Mouse (Mus musculus): ENCODE measurements around the gene Trim8. TPM values are rescaled to one million over a fixed set of nuclear protein-coding genes. Genes with fewer than 3 reads are reported as not detected.

Gene Trim8
- polyA plus RNA-seq, 1 experiment: not detected

- no peak overlapping the region for H3K4me3 ChIP-seq (ENCODE audit: insufficient read depth, low read depth, low read length)
- TF ChIP-seq POLR2A (IDR thresholded peaks at IDR 0.05; ENCODE audit: insufficient read depth, low read depth, low read length) (no peak), CTCF (IDR thresholded peaks at IDR 0.05; ENCODE audit: insufficient read depth, low read depth, low read length) (no peak)
- peak overlapping the region; percentile 71; the same call in 1 of the 2 replicates for H3K27ac ChIP-seq (ENCODE audit: insufficient read depth, low read depth, low read length)
- 39% methylated on average over 15 of the region's 15 CpGs for WGBS
- H3K4me1 ChIP-seq (ENCODE audit: control insufficient read depth, insufficient read depth, low read length): peaks cover 50% of the 10 kb centered on the region
Measured at GRCm38 (mm10) chr19:46483701-46484328, 17.7 kb upstream of the Trim8 start.

- WGBS: 40% methylated on average over 5 of the region's 5 CpGs
- H3K4me3 ChIP-seq (ENCODE audit: insufficient read depth, low read depth, low read length): no peak overlapping the region
- peak overlapping the region; percentile 71 for H3K27ac ChIP-seq (ENCODE audit: insufficient read depth, low read depth, low read length)
- H3K4me1 ChIP-seq (ENCODE audit: control insufficient read depth, insufficient read depth, low read length): peaks cover 43% of the 10 kb centered on the region
- TF ChIP-seq POLR2A (IDR thresholded peaks at IDR 0.05; ENCODE audit: insufficient read depth, low read depth, low read length) (no peak), CTCF (IDR thresholded peaks at IDR 0.05; ENCODE audit: insufficient read depth, low read depth, low read length) (no peak)
Measured at GRCm38 (mm10) chr19:46484518-46484917, 17.0 kb upstream of the Trim8 start.

GRCm38 (mm10) chr19:46485847-46486246, 15.7 kb upstream of the Trim8 start:
- H3K4me1 ChIP-seq (ENCODE audit: control insufficient read depth, insufficient read depth, low read length): peaks cover 42% of the 10 kb centered on the region
- H3K4me3 ChIP-seq (ENCODE audit: insufficient read depth, low read depth, low read length): no peak overlapping the region
- WGBS: 81% methylated on average over 9 of the region's 9 CpGs
- no peak overlapping the region for H3K27ac ChIP-seq (ENCODE audit: insufficient read depth, low read depth, low read length)
- no peak for TF ChIP-seq POLR2A (IDR thresholded peaks at IDR 0.05; ENCODE audit: insufficient read depth, low read depth, low read length)
- no peak for TF ChIP-seq CTCF (IDR thresholded peaks at IDR 0.05; ENCODE audit: insufficient read depth, low read depth, low read length)

- TF ChIP-seq POLR2A (IDR thresholded peaks at IDR 0.05; ENCODE audit: insufficient read depth, low read depth, low read length) (no peak), CTCF (IDR thresholded peaks at IDR 0.05; ENCODE audit: insufficient read depth, low read depth, low read length) (no peak)
- WGBS: 74% methylated on average over 2 of the region's 2 CpGs
- Histone ChIP-seq H3K4me3 (ENCODE audit: insufficient read depth, low read depth, low read length) (no peak overlapping the region), H3K4me1 (ENCODE audit: control insufficient read depth, insufficient read depth, low read length) (peaks cover 42% of the 10 kb centered on the region), H3K27ac (ENCODE audit: insufficient read depth, low read depth, low read length) (no peak overlapping the region)
Measured at GRCm38 (mm10) chr19:46486709-46487108, 14.8 kb upstream of the Trim8 start.

GRCm38 (mm10) chr19:46489448-46489847, 12.1 kb upstream of the Trim8 start:
- 100% methylated on average over 1 of the region's 1 CpGs for WGBS
- no peak for TF ChIP-seq POLR2A (IDR thresholded peaks at IDR 0.05; ENCODE audit: insufficient read depth, low read depth, low read length)
- TF ChIP-seq CTCF (IDR thresholded peaks at IDR 0.05; ENCODE audit: insufficient read depth, low read depth, low read length): no peak
- H3K4me3 ChIP-seq (ENCODE audit: insufficient read depth, low read depth, low read length): no peak overlapping the region
- H3K27ac ChIP-seq (ENCODE audit: insufficient read depth, low read depth, low read length): no peak overlapping the region
- peaks cover 17% of the 10 kb centered on the region for H3K4me1 ChIP-seq (ENCODE audit: control insufficient read depth, insufficient read depth, low read length)

GRCm38 (mm10) chr19:46490634-46491033, 10.9 kb upstream of the Trim8 start:
- 10% methylated on average over 2 of the region's 2 CpGs for WGBS
- no peak for TF ChIP-seq POLR2A (IDR thresholded peaks at IDR 0.05; ENCODE audit: insufficient read depth, low read depth, low read length)
- TF ChIP-seq CTCF (IDR thresholded peaks at IDR 0.05; ENCODE audit: insufficient read depth, low read depth, low read length): no peak
- no peak overlapping the region for H3K27ac ChIP-seq (ENCODE audit: insufficient read depth, low read depth, low read length)

GRCm38 (mm10) chr19:46495136-46495535, 6.4 kb upstream of the Trim8 start:
- TF ChIP-seq CTCF (IDR thresholded peaks at IDR 0.05; ENCODE audit: insufficient read depth, low read depth, low read length) (no peak), POLR2A (IDR thresholded peaks at IDR 0.05; ENCODE audit: insufficient read depth, low read depth, low read length) (no peak)
- Histone ChIP-seq H3K27ac (ENCODE audit: insufficient read depth, low read depth, low read length) (no peak overlapping the region), H3K4me1 (ENCODE audit: control insufficient read depth, insufficient read depth, low read length) (peaks cover 4% of the 10 kb centered on the region), H3K4me3 (ENCODE audit: insufficient read depth, low read depth, low read length) (no peak overlapping the region)
- WGBS: 83% methylated on average over 8 of the region's 8 CpGs

More at GRCm38 (mm10) chr19:46490634-46491033, 10.9 kb upstream of the Trim8 start:
- Histone ChIP-seq H3K4me1 (ENCODE audit: control insufficient read depth, insufficient read depth, low read length) (peaks cover 9% of the 10 kb centered on the region), H3K4me3 (ENCODE audit: insufficient read depth, low read depth, low read length) (no peak overlapping the region)

GRCm38 (mm10) chr19:46497230-46497629, 4.3 kb upstream of the Trim8 start:
- Histone ChIP-seq H3K27ac (ENCODE audit: insufficient read depth, low read depth, low read length) (no peak overlapping the region), H3K4me3 (ENCODE audit: insufficient read depth, low read depth, low read length) (no peak overlapping the region), H3K4me1 (ENCODE audit: control insufficient read depth, insufficient read depth, low read length) (no peaks in the 10 kb centered on the region)
- TF ChIP-seq CTCF (IDR thresholded peaks at IDR 0.05; ENCODE audit: insufficient read depth, low read depth, low read length) (no peak), POLR2A (IDR thresholded peaks at IDR 0.05; ENCODE audit: insufficient read depth, low read depth, low read length) (no peak)
- WGBS: 78% methylated on average over 2 of the region's 2 CpGs

- no peak for TF ChIP-seq CTCF (IDR thresholded peaks at IDR 0.05; ENCODE audit: insufficient read depth, low read depth, low read length)
- TF ChIP-seq POLR2A (IDR thresholded peaks at IDR 0.05; ENCODE audit: insufficient read depth, low read depth, low read length): no peak
- H3K4me1 ChIP-seq (ENCODE audit: control insufficient read depth, insufficient read depth, low read length): no peaks in the 10 kb centered on the region
- no peak overlapping the region for H3K4me3 ChIP-seq (ENCODE audit: insufficient read depth, low read depth, low read length)
- peak overlapping the region; percentile 39; the same call in 1 of the 2 replicates for H3K27ac ChIP-seq (ENCODE audit: insufficient read depth, low read depth, low read length)
- WGBS: under 1% methylated on average over 3 of the region's 3 CpGs
Measured at GRCm38 (mm10) chr19:46499539-46499835, 2.0 kb upstream of the Trim8 start.
